Comparison of ENCODE assay signal across 8 mouse cellular contexts in the genomic region with DNA sequence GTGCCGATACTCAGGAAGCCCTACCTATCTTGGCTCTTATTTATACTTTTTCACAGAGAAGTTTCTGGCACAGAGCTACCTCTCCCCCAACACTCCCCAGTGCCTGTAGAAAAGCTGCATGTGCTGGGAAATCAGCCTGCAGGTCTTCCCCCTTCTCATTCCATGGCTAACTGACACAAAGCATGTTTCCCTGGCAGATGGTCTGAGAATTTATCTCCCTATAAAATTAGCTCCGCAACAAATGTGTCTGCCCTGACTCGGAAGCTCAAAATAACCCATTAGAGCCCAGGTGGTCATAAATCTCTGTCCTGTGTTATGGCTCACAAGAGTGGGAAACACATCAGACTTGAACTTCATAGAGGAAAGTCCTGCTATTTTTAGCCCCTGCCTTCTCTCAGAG.
DNase-seq lines count a peak whose midpoint lies in the region; ATAC-seq lines count a peak whose summit lies in the region.

No protein-coding gene starts in this region.

- H3K4me3 ChIP-seq in limb, embryonic 12.5 days (replicated peaks) = no peak overlapping the region
- no peak overlapping the region for H3K4me3 ChIP-seq in limb, embryonic 10.5 days
- H3K4me3 ChIP-seq in hindbrain, embryonic 11.5 days (ENCODE audit: low read depth, low read length) = no peak overlapping the region
- H3K4me3 ChIP-seq in neural tube, embryonic 14.5 days (ENCODE audit: low read depth, low read length) = no peak overlapping the region

- no peaks in the 10 kb centered on the region for H3K9me3 ChIP-seq in limb, embryonic 12.5 days
- no peaks in the 10 kb centered on the region for H3K9me3 ChIP-seq in limb, embryonic 10.5 days (replicated peaks)
- H3K9me3 ChIP-seq in hindbrain, embryonic 11.5 days (ENCODE audit: control insufficient read depth, low read length) = no peaks in the 10 kb centered on the region
- no peaks in the 10 kb centered on the region for H3K9me3 ChIP-seq in neural tube, embryonic 14.5 days (ENCODE audit: control insufficient read depth, low read length)

- H3K36me3 ChIP-seq in limb, embryonic 12.5 days = no peaks in the 10 kb centered on the region
- H3K36me3 ChIP-seq in limb, embryonic 10.5 days = no peaks in the 10 kb centered on the region
- no peaks in the 10 kb centered on the region for H3K36me3 ChIP-seq in hindbrain, embryonic 11.5 days (ENCODE audit: control insufficient read depth, insufficient read depth, low read length)
- no peaks in the 10 kb centered on the region for H3K36me3 ChIP-seq in neural tube, embryonic 14.5 days (ENCODE audit: control insufficient read depth, insufficient read depth, low read length)

- no peak for DNase-seq in limb, embryonic 10.5 days (ENCODE audit: low spot score)
- DNase-seq in embryo, embryonic 11 days = peak; percentile 50
- no peak for DNase-seq in hindbrain, embryonic 11.5 days (ENCODE audit: low spot score)
- no peak for DNase-seq in spleen, adult 12 weeks (ENCODE audit: low spot score)
- DNase-seq in ovary, adult 18-20 months (ENCODE audit: low spot score) = no peak

- ATAC-seq in limb, embryonic 12.5 days (ENCODE audit: insufficient number of reproducible peaks, insufficient read depth, low FRiP score, low TSS enrichment, low read depth) = peak; percentile 58; the same call in 1 of the 2 replicates
- ATAC-seq in hindbrain, embryonic 11.5 days (ENCODE audit: low FRiP score) = no peak
- peak; percentile 61 for ATAC-seq in neural tube, embryonic 14.5 days (ENCODE audit: low read depth)
- no peak for ATAC-seq in monocyte, adult 5-6 weeks (replicated peaks; ENCODE audit: insufficient number of reproducible peaks, low FRiP score, low TSS enrichment, poor library complexity, severe bottlenecking)

- H3K27me3 ChIP-seq in limb, embryonic 12.5 days = no peaks in the 10 kb centered on the region
- H3K27me3 ChIP-seq in limb, embryonic 10.5 days (ENCODE audit: low read depth, poor library complexity, severe bottlenecking) = no peaks in the 10 kb centered on the region
- no peaks in the 10 kb centered on the region for H3K27me3 ChIP-seq in hindbrain, embryonic 11.5 days (ENCODE audit: control insufficient read depth, insufficient read depth, low read length)
- H3K27me3 ChIP-seq in neural tube, embryonic 14.5 days (ENCODE audit: control insufficient read depth, insufficient read depth, low read length) = no peaks in the 10 kb centered on the region

- peaks cover 13% of the 10 kb centered on the region for H3K4me1 ChIP-seq in limb, embryonic 12.5 days (replicated peaks)
- H3K4me1 ChIP-seq in limb, embryonic 10.5 days = peaks cover 18% of the 10 kb centered on the region
- H3K4me1 ChIP-seq in hindbrain, embryonic 11.5 days (replicated peaks; ENCODE audit: control insufficient read depth, insufficient read depth, low read length) = 0 out of 2 replicates have a peak, but pooled peaks cover 3% of the 10 kb centered on the region
- H3K4me1 ChIP-seq in neural tube, embryonic 14.5 days (ENCODE audit: control insufficient read depth, insufficient read depth, low read length) = peaks cover 20% of the 10 kb centered on the region

- H3K27ac ChIP-seq in limb, embryonic 12.5 days = 0 out of 2 replicates have a peak overlapping the region, but pooled peaks have one; percentile 45
- no peak overlapping the region for H3K27ac ChIP-seq in limb, embryonic 10.5 days
- H3K27ac ChIP-seq in hindbrain, embryonic 11.5 days (ENCODE audit: low read depth, low read length) = peak overlapping the region; percentile 36; the same call in 1 of the 2 replicates
- peak overlapping the region; percentile 84 for H3K27ac ChIP-seq in neural tube, embryonic 14.5 days (ENCODE audit: low read depth, low read length)

- 18% methylated on average over 3 of the region's 3 CpGs for WGBS in limb, embryonic 12.5 days
- 35% methylated on average over 3 of the region's 3 CpGs for WGBS in limb, embryonic 10.5 days
- WGBS in hindbrain, embryonic 11.5 days = 48% methylated on average over 3 of the region's 3 CpGs
- 10% methylated on average over 3 of the region's 3 CpGs for WGBS in neural tube, embryonic 14.5 days

- no peak overlapping the region for H3K9ac ChIP-seq in limb, embryonic 12.5 days (replicated peaks)
- no peak overlapping the region for H3K9ac ChIP-seq in hindbrain, embryonic 11.5 days (ENCODE audit: low read depth, low read length)
- no peak overlapping the region for H3K9ac ChIP-seq in neural tube, embryonic 14.5 days (replicated peaks; ENCODE audit: low read depth, low read length)

- no peak overlapping the region for H3K4me2 ChIP-seq in limb, embryonic 12.5 days
- H3K4me2 ChIP-seq in hindbrain, embryonic 11.5 days (replicated peaks; ENCODE audit: low read depth, low read length) = no peak overlapping the region
- peak overlapping the region; percentile 4; the same call in 1 of the 2 replicates for H3K4me2 ChIP-seq in neural tube, embryonic 14.5 days (ENCODE audit: low read depth, low read length)

Comparison
In these comparisons a context has a peak if more than half of its experiments do, and no peak if none do; other contexts are left out.
1. ATAC-seq: peak in limb, embryonic 12.5 days (single experiment) and neural tube, embryonic 14.5 days (single experiment); none in hindbrain, embryonic 11.5 days (single experiment) and monocyte, adult 5-6 weeks (single experiment).